Mouse (Mus musculus) spleen, adult 2 months (tissue): ENCODE data around the gene Rnf26. TPM values are rescaled to one million over a fixed set of nuclear protein-coding genes. Genes with fewer than 3 reads are reported as not detected.

Experiments used
- DNase-seq, 2 experiments: peaks; one replicate each; pipeline versions ENCODE4 v3.0.0 to v3.0.0-alpha.2; 2012 to 2021; ENCODE audit warnings: low spot score in 2 of 2, low read depth in 1 of 2
- H3K27ac ChIP-seq: fragments of 200-500 bp; 2 replicates; pipeline ENCODE4 v1.5.1; 2012; ENCODE audit warnings: low read length, inconsistent platforms; ENCODE audit not compliant: insufficient read depth
- H3K27me3 ChIP-seq: fragments of 200-500 bp; 2 replicates; pipeline ENCODE4 v1.6.1; 2012; ENCODE audit warnings: mild to moderate bottlenecking, moderate library complexity, low read length, inconsistent platforms; ENCODE audit not compliant: control insufficient read depth, insufficient read depth
- H3K36me3 ChIP-seq: fragments of 200-500 bp; 2 replicates; pipeline ENCODE4 v1.6.1; 2012; ENCODE audit warnings: mild to moderate bottlenecking, low read length, inconsistent platforms; ENCODE audit not compliant: control insufficient read depth, insufficient read depth
- H3K4me1 ChIP-seq: fragments of 200-500 bp; 2 replicates; pipeline ENCODE4 v1.6.1; 2011; ENCODE audit warnings: inconsistent platforms; ENCODE audit not compliant: control insufficient read depth, insufficient read depth, insufficient read length
- H3K4me3 ChIP-seq: fragments of 200-500 bp; 2 replicates; pipeline ENCODE4 v1.5.1; 2011; ENCODE audit warnings: mild to moderate bottlenecking, inconsistent platforms; ENCODE audit not compliant: insufficient read depth, insufficient read length; ENCODE audit errors: extremely low read depth
- CTCF ChIP-seq: fragments of 200-500 bp; IDR thresholded peaks from 2 replicates; pipeline ENCODE4 v1.5.1; 2011; ENCODE audit warnings: mild to moderate bottlenecking, inconsistent platforms; ENCODE audit not compliant: insufficient read depth, insufficient read length, insufficient replicate concordance; ENCODE audit errors: extremely low read depth
- POLR2A ChIP-seq: fragments of 200-500 bp; IDR thresholded peaks from 2 replicates; pipeline ENCODE4 v1.6.1; 2011; ENCODE audit warnings: low read depth, low read length, inconsistent platforms
- WGBS: fragments of 180-500 bp; shearing (Covaris S2); methylation state at CpG from one replicate; pipeline ENCODE4 v1.1.7; 2018; 5-methylcytosine and 5-hydroxymethylcytosine counted together
- polyA plus RNA-seq: library from polyadenylated mRNA; depleted of rRNA; stranded (reverse); fragments of >200 nt; gene quantifications from 2 replicates; pipeline ENCODE4 v1.2.3, GENCODE M21; 2012

The Rnf26 gene
- polyA plus RNA-seq, 1 experiment: 21.3 TPM

DNA sequence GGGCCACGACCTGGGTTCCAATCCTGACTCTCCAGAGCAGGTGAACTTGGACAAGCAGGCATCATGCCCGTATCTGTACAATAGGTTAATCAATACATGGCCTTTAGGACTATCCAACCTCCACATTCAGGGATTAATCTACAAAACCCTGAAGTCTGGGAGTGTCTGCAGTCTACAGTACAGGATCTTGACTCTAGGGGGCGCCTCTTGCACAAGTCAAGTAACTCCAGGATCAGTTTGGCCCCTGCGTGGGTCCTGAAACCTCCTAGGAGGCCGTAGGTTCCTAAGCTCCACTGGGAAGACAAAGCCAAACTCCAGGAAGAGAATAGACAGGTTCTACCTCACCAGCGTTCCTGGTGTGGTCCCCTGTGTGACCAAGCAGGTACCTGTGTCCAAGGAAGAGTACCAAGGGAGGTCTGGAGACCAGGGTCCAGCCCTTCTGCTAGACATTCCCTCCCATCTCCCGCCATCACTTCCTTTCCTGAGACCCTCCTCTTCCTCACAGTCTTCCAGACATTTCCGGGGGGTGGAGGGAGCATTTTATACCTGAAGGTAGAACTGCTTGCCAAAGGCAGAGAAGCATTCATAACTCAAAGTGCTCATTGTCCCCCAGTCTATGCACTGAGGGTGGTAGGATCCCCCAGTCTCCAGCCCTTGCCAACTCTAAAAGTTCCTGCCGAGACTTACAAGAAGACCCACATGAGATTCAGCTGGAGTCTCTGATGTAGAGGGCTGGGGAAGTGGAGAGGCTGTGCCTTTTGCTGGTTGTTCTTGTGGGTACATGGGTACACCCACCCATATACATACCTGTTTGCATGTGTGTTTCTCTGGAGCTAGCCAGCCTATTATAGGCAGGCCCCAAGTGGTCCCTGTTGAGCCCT is 38.7 kb downstream of the Rnf26 start:
- H3K27ac ChIP-seq: no peak overlapping the region
- no peak overlapping the region for H3K4me3 ChIP-seq
- no peak for DNase-seq
- 62% methylated on average over 9 of the region's 9 CpGs for WGBS
- no peaks in the 10 kb centered on the region for H3K4me1 ChIP-seq
- H3K27me3 ChIP-seq: no peaks in the 10 kb centered on the region
- TF ChIP-seq POLR2A (no peak), CTCF (peak; percentile 4; the same call in 1 of the 2 replicates)
- no peaks in the 10 kb centered on the region for H3K36me3 ChIP-seq

DNA sequence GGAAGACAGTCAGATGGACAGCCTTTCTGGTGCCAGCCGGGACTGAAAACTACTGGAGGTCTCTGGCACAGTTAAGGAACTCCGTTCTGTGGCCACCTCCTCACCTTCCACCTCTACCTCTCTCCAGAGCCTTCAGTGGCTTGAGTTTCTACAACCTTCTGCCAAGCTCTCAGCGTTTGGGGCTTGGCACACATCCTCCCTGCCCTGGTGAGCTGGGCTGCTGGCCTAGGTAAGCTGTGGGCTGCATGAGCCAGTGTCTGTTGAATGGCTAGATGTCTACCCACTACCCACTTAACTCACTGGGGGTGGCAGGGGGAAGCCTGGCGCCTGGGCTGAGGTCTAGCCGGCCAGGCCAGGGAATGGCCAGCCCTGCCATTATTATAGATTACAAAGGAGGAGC is 40.2 kb downstream of the Rnf26 start:
- no peak for DNase-seq
- Histone ChIP-seq H3K4me1 (no peaks in the 10 kb centered on the region), H3K4me3 (no peak overlapping the region), H3K27ac (no peak overlapping the region), H3K36me3 (no peaks in the 10 kb centered on the region), H3K27me3 (no peaks in the 10 kb centered on the region)
- WGBS: 87% methylated on average over 5 of the region's 5 CpGs
- TF ChIP-seq POLR2A (no peak), CTCF (no peak)

DNA sequence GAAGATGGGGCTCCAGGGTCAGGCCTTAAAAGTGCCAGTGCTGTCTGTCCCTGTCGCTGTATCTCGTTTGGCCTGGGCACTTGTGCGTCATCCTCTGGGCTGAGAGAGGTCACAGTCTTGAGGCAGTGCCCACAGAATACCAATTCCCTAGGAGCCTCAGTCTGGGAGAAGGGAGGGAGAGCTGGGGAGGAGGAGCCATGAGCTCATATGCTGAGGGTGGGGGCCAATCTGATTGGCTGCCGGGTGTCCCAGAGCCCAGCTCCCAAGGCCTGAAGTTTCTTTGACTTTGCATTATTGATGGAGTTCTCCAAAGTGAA is 40.8 kb downstream of the Rnf26 start:
- no peaks in the 10 kb centered on the region for H3K4me1 ChIP-seq
- WGBS: 82% methylated on average over 4 of the region's 4 CpGs
- TF ChIP-seq POLR2A (no peak), CTCF (no peak)
- H3K36me3 ChIP-seq: no peaks in the 10 kb centered on the region
- H3K4me3 ChIP-seq: no peak overlapping the region
- H3K27me3 ChIP-seq: no peaks in the 10 kb centered on the region
- DNase-seq: no peak
- no peak overlapping the region for H3K27ac ChIP-seq

DNA sequence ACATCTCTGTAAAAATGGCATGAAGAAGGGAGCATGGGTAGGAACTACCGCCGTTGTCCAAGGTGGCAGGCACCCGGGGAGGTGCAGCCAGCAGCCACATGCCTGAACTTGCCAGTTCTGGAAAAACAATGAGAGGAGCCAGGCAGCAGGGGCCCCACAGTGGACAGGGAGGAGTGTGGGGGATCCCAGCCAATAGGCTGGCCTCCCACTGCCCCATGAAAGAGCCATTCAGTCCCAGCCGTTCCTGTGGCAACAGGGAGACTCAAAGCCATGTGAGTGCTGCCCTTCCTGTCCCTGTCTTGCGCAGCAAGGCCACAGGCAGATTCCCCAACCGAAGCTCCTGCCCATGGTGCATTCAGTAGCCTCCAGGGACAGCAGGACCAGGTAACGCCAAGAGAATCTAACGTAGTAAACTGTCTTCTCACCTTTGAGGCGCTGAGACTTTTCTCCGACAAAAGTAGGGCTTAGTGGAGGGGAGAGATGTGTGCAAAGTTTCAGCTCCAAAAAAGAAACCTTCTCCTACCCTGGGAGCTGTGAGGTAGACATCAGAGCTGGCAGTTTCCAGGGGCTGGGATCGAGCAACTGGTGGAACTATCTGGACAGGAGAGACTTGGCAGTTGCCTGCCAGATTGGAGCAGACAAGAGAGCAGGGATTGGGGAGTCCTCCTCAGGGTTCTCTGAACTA is 41.3 kb downstream of the Rnf26 start:
- Histone ChIP-seq H3K4me3 (no peak overlapping the region), H3K36me3 (no peaks in the 10 kb centered on the region), H3K4me1 (peaks cover 3% of the 10 kb centered on the region; the same call in 1 of the 2 replicates), H3K27me3 (no peaks in the 10 kb centered on the region), H3K27ac (no peak overlapping the region)
- no peak for DNase-seq
- WGBS: 70% methylated on average over 11 of the region's 11 CpGs
- TF ChIP-seq POLR2A (no peak), CTCF (no peak)

DNA sequence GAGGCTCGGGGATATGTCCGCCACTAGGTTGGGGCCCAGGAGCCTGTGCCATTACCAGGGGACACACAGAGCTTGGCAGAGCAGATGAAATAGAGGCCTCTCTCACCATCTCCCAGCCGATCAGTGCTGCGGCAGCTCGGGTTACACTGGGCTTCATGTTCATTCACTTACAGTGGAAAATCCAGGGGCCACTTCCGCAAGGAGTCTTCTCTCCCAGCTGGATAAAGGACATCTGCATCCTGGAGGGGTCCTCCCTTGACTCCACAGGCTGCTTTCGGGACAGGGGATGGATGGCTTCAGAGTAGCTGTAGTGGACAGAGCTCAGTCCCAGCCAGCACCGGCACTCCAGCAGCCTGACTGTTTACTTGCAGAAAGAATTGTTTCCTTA is 42.5 kb downstream of the Rnf26 start:
- Histone ChIP-seq H3K4me1 (peaks cover 7% of the 10 kb centered on the region; the same call in 1 of the 2 replicates), H3K4me3 (no peak overlapping the region), H3K27ac (no peak overlapping the region), H3K36me3 (no peaks in the 10 kb centered on the region), H3K27me3 (no peaks in the 10 kb centered on the region)
- TF ChIP-seq POLR2A (no peak), CTCF (no peak)
- 76% methylated on average over 8 of the region's 8 CpGs for WGBS
- no peak for DNase-seq

DNA sequence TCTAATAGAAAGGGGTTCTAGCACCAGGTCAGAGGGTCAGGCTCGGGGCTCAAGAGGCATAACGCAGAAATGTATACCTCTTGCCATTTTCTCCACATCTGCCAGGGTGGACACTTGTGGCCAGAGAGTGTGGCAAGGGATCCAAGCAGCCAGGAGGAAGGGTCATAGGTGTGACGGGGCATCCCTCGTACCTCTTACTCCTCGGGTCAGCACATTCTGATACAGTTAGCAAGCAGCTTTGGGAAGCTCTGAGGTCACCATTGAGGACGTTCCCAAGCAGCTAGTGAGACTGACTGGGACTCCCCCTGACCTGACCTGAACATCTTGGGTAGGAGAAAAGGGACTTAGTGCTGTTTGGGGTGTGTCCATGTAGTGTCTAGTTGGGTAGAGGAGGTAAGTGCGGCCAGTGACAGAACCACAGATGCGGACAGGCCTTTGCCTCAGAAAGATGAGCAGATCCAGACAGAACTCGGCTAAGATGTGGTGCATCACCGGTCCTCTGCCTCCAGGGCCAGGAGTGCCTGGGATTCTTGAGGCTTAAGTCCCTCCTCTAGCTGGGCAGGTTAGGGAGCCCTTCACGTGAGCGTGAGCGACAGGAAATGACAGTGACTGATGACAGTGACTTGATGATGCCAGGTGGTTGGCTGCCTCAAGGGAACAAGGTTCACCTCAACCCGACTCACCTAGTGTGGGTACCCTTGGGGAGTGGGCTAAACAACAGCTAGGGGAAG is 43.0 kb downstream of the Rnf26 start:
- WGBS: 77% methylated on average over 14 of the region's 14 CpGs
- DNase-seq: no peak
- no peak for TF ChIP-seq CTCF
- TF ChIP-seq POLR2A: no peak
- Histone ChIP-seq H3K27ac (no peak overlapping the region), H3K4me1 (peaks cover 7% of the 10 kb centered on the region; the same call in 1 of the 2 replicates), H3K4me3 (no peak overlapping the region), H3K36me3 (no peaks in the 10 kb centered on the region), H3K27me3 (no peaks in the 10 kb centered on the region)

DNA sequence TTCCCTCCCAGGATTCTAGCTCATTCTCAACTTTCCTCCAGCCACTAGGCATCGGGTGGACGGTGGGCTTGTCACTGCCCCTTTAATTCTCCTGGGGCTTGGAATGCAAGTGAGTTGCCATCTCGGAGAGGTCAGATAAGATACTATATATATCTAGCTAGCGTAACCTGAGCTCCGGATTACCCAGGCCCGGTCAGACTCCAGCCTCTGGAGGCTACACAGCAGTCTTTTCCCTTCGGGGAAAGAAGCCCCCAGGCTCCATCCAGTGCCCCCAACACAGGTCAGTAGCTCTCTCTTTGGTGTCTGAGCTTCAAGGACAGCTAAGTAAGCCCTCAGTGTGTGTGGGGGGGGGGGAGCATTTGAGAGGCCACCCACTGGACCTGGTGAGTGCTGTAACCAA is 44.1 kb downstream of the Rnf26 start:
- Histone ChIP-seq H3K27ac (no peak overlapping the region), H3K4me1 (peaks cover 7% of the 10 kb centered on the region; the same call in 1 of the 2 replicates), H3K36me3 (no peaks in the 10 kb centered on the region), H3K4me3 (no peak overlapping the region), H3K27me3 (no peaks in the 10 kb centered on the region)
- WGBS: 84% methylated on average over 7 of the region's 7 CpGs
- no peak for DNase-seq
- no peak for TF ChIP-seq POLR2A
- no peak for TF ChIP-seq CTCF
